Mouse (Mus musculus) ES-CJ7 (cell line): ENCODE data around the gene Wfdc15b.
A peak's percentile ranks its signal among the peaks of the same experiment; 100 is the strongest.
"Not testable (repeated sequence)": the region's sequence is repeated elsewhere in the genome, so short reads cannot be mapped to it uniquely, and the experiment has no call there.

Experiments used
- DNase-seq: peaks from one replicate; pipeline ENCODE4 v3.0.0; 2011; ENCODE audit warnings: low read depth, low spot score

Gene Wfdc15b

DNA sequence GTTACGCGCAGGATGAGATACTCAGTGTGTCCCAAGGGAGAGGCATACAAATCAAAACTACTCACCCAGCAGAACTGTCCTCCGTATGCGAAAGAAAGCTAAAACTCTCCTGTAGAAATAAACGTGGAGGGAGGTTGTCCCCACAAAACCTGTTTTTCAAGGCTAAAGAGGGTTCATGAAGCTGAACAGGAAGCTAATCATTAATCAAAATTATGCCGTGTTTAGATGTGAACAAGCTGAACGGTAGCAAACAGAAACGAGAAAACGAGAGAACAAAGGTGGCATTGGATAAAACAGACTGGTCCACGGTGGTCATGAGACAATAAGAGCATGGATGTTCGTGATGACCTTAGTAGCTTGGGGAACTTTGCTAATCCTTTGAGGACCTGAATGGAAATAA lies at the start of gene Wfdc15b:
Gene Wfdc15b, minus strand, starts transcription at position 139 of the 400 bp plus-strand sequence.
- no peak for DNase-seq

DNA sequence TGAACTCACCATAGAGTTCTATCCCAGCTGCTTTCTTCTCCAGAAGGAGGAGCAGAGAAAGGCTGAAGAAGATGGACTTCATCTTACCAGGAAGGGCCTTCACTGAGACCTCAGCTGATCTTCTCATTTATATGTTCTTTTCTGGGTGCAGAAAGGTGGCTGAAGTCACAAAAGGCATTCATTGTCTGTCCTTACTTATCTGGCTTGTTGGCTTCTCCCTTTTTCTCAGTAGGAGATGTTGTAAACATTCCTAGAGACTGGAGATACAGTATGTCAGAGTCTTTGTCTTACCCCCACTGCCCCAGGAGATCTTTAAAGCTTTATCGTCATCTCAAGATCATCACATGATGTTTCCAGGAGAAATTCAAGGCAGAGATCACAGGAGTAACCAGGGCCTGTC lies 35.1 kb upstream of the Wfdc15b start, which contains the start of gene Svs3b:
Gene Svs3b, minus strand, starts transcription at position 101 of the 400 bp plus-strand sequence.
- not testable (repeated sequence) for DNase-seq

DNA sequence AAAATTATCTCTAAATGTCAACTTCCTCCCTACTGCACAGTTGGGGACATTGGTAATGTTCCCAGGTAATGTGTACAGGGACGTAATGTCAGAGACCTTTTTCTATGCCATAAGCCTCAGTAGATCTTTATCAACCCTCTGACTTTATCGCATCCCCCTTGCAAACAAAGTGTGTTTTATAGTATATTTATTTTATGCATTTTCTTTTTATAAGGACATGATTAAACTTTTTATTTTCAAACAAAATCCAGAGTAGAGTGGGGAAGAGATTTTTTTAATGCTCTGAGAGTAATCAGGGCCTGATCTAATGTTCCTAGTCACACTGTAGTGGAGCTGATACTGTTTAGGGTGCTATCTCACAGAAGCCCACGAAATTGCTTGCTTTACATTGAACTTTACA lies 16.9 kb upstream of the Wfdc15b start, which contains the start of gene Svs2:
Gene Svs2, minus strand, starts transcription at position 101 of the 400 bp plus-strand sequence.
- DNase-seq, result no peak

DNA sequence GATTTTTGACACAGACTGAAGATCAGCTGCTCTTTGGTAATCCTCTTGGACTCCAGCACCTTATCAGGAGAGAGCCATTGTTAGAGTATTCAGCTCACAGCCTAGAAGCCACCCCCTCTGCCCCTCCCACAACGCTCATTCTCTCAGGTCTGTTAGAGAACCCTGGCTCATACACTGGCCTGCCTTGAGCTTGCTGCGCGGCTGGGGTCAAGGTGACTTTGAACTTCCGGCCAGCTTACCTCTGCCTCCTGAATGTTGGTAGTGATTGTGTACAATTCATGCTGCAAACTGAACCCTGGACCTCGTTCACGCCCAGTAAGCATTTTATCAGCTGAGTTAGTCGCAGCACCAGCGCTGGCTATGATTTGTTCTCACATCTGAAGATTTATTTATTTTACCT lies 11.2 kb upstream of the Wfdc15b start:
- DNase-seq, result peak; percentile 36

DNA sequence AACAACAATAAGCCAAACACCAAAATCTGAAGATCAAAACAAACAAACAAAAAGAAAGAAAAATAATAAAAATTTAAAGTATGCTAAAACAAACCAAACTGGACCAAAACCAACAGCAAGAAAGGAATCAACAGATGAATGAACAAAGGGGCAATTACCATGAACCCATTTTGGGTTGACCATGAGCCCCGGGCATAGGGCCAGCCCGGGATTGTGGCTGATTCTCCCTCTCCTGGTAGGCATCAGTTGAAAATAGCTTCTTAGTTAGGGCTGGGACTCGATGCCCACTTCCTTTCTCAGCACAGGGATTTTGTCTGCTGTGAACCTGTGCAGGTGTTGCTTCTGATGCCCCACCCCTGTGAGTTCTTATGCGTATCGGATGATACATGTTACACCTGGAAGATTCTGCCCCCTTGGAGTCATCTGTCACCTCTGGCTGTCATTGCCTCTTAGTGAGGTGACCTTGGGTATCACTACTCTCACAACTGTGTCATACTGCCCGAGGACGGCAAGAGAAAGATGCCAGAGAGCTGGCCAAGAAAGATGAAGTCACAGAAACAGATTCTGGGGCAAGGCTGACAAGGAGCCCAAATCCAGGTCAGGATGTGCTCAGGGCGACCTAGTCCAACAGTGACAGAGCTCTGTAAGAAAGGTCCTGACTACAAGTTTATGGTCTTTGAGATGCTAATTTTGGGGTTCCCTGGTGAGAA lies 7.1 kb upstream of the Wfdc15b start:
- peak; percentile 3 for DNase-seq

DNA sequence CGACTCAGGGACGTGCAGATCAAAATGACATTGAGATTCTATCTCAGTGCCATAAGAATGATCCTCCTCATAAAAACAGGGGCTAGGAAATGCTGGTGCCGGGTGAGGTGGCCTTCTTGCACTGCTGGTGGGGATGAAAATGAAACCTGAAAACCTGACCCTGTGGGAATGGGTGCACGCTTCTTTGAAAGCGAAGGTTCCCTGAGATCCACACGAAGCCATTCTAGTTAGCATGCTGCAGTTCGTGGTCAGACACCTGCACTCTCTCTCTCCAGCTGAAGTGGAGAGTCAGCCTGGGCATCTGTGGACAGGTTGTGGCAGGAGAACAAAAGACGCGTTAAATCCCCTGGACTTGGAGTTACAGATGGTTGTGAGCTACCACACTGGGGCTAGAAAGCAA lies 2.2 kb downstream of the Wfdc15b start:
- DNase-seq, result no peak

DNA sequence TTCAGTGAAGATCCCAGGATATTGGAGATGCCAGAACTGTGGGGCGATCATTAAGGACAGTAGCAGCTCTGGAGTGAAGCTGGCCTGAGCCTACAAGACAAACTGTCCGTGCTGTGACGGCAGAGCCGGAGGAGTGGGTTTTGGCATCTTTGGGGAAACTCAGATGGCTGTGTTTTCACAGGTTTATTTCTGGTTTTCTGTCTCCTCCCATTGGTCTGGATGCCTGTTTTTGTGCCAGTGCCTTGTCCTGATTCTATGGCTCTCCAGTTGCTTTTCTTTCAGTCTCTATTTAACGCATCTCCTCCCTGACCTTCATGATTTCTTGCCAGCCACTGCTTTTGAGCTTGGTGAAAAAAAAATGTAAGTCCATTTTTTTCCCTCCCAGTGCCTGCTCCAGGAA lies 8.7 kb downstream of the Wfdc15b start:
- DNase-seq, result no peak

DNA sequence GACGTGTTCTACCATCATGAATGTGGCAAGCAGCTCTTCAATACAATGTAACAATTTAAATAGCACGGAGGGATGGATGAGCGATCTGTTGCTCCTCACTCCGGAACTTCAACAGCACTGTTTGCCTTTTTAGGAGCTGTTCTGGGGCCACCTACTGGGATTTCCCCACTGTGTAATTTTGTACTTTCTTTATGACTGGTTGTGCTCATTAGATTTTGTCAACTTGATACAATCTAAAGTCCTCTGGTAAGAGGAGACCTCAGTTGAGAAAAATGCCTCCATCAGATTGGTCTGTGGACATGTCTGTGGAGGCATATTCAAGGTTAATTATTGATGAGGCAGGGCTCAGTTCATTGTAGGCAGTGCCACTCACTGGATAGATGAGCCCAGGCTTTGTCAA lies 10.6 kb downstream of the Wfdc15b start:
- DNase-seq, result no peak

DNA sequence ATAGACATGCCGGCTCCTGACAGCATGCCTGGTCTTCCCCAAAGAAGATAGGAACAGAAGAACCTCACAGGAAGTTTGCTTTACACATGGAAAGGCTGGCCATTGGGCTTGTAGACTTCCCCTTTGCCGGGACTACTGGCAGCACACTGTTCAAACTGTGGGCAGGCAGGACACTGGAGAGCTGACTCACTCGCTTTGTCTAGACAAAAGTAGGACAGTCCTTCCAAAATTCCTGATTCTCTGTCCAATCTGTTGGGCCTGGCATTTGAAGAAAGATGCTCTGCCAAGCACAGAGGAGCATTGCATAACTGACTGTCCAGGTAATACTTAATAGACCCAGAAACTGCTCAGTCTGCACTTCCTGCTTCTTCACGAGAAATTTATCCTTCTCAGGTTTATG lies 14.8 kb downstream of the Wfdc15b start:
- no peak for DNase-seq

DNA sequence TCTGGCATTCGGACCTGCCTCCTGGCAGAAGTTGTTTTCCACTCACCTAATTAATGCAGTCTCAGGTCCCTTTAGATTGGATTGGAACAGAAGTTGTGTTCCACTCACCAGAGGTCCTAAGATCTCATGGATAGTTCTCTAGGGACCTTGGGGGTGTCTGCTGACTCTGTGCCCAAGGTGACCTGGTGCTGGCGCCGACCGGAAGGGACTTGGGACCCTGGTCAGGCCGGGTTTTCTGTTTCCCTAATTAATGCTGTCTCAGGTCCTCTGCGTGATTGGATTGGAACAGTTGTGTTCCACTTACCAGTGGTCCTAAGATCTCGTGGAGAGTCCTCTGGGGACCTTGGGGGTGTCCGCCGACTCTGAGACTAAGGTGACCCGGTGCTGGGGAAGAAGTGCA lies 15.4 kb downstream of the Wfdc15b start:
- DNase-seq, result not testable (repeated sequence)

DNA sequence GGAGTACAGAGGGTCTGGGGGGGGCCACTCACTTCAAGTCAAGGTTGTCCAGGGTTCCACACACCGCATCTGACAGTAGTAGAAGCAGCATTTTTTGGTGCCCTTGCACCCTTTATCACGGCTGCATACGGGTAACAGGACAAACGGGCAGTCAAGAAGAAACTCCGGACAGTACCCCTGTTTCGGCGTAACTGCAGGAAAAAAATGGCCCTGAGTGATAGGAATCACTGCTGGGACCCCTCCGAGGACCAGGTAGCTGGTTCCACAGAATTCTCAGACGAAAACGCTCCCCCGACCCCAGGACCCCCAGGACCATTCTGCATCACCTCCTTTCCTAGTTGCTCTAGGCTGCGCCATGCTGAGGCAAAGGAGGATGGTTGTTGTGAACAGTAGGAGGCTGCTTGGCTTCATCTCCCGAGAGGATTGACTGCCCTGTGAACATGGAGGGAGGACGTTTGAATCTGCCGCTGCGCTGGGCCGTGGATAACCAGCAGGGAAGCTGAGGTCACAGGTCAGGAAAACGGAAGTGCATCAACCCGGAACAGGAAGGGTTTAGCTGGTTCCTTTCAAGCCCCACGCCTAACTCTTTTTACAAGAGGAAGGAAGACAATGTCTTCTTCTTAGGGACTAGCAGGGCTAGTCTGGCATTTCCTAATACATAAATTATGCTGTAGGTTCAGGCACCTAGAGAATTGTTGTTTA lies 21.7 kb downstream of the Wfdc15b start, which contains the start of gene Wfdc15a:
Gene Wfdc15a, minus strand, starts transcription at position 505 of the 702 bp plus-strand sequence.
- DNase-seq, result no peak

DNA sequence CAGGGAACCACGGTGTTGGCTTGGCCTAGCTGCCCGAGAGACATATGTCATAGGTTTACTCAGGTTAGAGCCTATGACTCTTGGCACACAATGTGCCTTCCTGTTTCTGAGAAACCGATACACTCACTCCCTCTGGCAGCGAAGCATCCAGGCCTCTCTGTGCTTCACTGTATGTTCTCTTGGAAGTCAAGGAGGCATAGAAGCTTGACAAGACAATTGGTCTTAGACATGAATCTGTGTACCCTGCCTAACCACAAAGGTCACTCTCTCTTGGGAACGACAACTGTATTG lies 24.8 kb downstream of the Wfdc15b start:
- DNase-seq, result no peak

DNA sequence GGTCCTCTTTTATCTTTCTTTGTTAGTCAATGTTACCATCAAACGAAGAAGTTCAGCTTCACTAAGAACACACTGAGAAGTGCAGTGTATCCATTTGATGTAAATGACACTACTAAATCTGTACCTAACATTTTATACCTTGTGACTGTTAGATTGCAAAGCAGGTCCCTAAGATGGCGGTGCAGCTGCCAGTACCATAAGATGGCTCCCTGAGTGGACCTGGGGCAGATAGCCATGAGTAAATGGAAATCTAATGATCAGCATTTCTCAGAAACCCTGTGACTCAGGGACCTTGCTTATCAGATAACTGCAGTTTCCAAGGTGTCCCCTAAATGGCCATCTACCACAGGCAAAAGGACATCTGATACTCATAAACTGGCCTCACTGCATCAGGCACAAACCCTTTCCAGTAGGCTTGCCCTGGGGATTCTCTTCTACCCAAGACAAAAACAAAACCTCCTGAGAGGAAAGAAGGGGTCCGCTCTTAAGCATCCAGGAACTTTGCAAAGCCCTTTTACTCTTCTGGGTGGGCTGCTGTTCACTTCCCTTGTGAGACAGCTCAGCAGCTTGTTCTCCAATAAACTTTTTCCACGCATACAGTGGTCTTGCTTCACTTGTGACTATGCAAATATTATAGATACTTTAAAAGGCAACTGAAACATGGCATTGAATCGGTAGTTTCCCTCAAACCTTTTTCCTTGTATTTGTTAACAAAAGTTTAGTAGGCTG lies 25.3 kb downstream of the Wfdc15b start:
- no peak for DNase-seq

DNA sequence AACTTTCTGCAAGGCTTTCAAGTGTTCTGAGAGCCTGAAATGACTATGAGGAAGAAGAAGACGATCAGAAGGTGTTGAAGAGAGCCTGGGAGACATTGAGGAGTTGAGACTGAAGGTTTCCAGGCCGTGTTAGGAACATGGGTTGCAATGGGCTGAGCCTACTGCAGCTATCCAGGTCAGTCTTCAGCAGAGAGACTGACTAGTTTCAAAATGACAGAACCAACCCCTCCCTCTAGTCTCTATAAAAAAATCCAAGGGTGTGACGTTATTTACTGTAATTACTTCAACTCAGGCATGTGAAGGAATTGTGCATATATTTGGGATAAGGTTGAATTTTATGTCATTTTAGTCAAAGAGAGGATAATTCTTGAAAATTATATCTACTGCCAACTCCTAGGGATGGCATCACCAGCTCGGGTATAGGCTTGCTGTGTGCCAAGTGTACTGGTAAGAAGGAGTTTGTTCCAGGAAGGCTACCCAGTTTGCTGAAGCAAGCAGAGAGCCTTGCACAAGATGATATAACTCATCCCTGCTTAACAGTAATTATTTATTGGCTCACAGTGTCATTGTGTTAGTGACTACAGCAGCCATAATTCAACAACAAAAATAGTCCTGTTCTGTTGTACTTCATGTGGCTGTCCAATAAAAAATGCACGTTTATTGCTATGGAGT lies 26.4 kb downstream of the Wfdc15b start:
- DNase-seq, result no peak

DNA sequence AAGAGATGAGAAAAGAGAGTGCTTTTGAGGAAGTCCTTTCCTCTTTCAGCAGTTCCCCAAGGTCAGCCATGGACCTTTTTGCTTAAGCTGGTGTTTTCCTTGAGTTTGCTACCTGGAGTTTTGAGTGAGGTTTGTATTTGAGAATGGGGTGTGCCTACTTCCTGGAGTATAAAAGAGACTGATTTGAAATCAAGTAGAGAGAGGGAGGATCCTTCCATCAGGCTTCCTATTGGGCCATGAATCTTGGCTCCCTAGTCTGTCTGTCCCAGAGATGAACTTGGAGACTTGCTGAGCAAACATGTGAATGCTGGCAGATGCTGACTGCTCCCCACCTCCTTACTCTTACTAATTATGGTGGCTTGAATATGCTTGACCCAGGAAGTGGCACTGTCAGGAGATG lies 29.2 kb downstream of the Wfdc15b start:
- DNase-seq, result no peak

DNA sequence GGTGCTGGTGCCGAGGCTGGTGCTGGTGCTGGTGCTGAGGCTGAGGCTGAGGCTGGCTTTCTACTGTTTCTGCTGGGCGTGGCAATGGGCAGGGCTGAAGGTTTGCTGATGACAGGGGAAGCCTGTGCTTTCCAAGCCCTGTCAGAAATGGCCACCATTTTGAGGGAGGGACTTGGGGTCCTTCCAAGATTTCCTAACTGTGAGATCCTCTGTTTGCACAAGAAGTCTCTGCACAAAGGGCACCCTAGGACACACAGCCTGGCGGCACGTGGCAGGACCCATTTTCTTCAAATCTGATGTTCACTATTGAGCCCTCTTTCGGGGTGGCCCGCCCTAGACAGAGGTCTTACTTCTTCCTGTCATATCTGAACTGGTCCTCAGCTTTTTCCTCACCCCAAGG lies 30.9 kb downstream of the Wfdc15b start, which contains the start of gene Wfdc12:
Gene Wfdc12, minus strand, starts transcription at position 33 of the 400 bp plus-strand sequence.
- DNase-seq, result no peak

DNA sequence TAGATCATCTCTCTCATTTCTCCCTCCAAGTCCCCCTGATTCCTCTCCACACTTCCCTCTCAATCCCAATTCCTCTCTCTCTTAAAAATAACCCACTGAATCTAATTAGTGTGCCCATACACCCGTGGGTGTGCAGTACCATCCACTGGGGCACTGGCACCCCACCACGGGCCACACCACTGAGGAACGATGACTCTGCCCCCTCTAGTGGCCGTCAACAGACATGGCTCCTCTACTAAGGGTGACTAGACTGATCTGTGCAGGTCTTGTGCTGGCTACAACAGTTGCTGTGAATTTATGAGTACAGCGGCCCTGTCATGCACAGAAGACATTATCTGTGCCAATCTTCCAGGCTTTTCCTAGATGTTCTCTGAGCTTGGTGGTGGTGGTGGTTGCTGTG lies 32.7 kb downstream of the Wfdc15b start:
- peak; percentile 12 for DNase-seq

DNA sequence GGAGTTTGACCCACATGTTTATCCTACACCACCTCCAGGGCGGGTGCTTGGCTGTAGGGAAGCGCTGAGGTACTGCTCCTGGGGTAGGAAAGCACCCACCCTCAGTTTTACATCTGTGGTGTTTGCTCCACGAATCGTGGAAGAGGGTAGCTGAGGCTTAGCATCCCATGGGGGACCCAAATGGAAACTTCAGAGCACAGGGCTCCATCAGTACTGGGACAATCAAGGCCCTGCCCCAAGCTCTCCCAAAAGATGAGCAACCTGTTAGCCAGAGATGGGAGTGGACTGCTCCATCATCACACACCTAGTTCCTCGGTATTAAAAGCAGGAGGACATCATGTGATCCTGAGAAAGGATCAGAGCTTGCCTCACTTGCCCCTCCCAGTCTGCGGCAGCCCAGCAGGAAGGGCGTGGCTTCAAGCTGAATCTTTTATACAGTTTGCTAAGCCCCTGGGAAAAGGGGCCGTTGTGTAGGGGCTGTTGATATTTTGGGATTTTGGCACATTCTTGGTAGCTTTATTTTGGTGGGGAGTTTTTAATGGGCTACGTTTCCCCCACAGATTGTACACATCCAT lies 37.2 kb downstream of the Wfdc15b start:
- peak; percentile 22 for DNase-seq

DNA sequence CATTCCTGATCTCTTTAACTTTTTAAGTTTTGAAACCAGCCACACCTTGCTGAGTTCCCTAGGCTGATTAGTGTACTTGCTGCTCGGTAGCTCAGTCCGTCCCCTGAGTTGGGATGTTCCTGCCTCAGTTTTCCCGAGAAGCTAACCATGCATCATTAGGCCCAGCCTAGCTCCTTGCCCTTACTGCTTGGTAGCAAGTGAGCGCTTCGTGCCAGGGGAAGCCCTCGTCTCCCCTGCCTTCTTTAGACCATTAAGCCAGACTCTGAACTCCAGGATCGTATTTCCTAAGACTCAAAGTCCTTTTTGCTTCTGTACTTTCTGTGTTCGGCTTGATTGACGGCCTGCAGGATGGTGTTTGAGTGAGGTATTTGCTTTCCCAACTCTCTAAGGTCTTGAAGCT lies 38.1 kb downstream of the Wfdc15b start:
- no peak for DNase-seq

DNA sequence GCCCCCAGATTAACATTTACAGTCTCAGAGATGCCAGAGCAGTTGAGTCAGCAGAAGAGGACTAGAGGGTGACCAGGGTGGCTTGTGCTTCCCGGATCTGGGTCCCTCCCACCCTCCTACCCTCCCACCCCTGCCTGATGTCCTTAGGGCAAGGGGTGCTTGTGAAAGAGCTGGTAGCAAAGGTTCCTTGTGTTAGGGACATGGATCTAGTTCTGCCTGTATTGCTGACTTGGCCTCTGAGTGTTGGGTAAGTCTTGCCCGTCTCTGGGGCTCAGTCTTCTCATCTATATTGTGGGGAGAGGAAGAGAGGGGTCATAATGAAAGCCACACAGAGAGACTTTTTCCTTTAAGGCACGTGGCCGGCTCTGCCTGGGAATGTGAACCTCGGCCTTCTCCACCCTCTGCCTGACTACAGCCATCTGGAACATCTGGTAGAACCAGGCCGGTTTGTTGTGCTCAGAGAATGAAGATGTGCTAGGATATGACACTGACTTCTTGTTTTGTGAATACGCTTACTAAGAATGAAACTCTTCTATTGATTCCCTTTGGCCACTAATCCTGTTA lies 38.7 kb downstream of the Wfdc15b start, which contains the start of gene Wfdc5:
Gene Wfdc5, minus strand, starts transcription at position 51 of the 564 bp plus-strand sequence.
- DNase-seq, result no peak

DNA sequence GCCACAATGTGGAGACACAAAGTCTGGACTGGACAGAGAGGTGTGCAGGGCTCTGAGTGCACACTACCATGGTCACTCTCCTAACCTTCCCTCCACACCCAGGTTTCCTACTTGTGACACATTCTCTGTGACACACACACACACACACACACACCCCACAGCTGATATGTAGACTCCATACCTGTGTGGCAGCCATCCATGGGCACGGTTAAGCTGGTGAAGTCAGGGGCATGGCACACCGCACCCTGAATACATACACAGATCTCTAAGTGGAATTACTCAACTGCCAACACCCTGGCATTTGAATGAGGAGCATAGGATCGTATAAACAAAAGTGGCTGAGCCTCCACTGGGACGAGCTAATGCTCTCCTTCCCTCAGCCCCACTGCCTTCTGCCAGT lies 40.7 kb downstream of the Wfdc15b start:
- DNase-seq, result no peak
